Mouse (Mus musculus): ENCODE measurements around the gene Trpv4.

Trpv4 gene

DNA sequence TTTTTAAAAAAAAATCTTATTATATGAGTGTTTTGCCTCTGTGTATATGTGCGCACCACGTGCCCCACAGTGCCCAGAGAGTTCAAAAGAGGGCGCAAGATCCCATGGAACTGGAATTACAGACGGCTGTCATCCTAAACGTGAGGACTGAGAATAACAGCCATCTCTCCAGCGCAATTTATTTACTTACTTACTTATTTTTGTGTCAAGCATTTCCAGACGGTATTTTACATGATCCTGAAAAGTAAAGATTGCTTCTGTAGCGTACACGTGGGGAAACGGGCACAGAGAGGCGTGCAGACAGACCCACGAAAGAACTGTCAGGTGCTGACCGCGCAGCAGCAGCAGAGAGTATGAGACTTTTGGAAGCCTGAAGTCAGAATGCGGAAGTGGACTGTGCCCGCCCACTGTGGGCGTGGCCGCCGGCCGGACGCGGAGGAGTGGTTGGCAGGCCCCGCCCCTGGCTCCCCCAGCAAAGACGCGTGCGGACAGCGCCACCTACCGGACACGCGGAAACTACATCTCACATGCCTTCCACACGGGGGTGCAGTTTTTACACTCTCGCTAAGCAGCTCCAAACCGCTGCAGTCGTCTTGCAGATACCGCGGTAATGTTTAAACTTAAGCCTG is 9.1 kb upstream of the Trpv4 start:
- DNase-seq: peak; percentile 99

DNA sequence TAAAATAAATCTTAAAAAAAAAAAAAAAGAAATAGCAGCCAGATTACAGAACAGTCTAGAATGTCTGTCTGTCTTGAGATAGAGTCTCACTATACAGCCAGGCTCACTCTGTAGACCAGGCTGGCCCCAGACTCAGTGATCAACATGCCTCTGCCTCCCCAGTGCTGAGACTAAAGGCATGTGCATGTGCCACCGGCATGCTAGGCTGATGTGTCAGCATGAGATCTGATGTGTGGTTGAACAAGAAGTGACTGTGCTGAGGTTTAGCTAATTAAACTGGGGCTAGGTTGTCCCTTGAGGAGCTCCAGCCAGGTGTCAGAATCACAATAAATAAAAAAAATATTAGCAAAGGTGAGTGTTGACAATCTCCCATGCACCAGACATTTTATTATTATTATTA is 8.4 kb upstream of the Trpv4 start:
- DNase-seq: no peak

DNA sequence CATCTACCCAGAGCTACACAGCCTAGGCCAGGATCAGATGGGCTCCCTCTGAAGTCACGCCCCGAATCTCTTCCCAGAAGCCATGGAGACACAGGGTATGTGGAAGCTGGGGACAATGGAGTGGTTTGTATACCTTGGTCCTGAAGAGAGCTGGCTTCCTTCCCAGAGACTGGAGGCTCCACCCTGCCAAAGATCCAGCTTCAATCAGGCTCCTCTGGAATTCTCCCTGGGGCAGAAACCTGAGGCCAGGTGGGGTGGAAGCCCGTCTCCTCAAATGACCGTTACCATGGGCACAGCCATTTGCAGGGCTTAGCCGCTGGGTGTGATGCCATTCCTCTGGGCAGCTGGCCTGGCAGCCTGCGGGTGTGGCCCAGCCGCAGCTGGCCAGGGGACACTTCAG is 6.5 kb upstream of the Trpv4 start:
- no peak for DNase-seq

DNA sequence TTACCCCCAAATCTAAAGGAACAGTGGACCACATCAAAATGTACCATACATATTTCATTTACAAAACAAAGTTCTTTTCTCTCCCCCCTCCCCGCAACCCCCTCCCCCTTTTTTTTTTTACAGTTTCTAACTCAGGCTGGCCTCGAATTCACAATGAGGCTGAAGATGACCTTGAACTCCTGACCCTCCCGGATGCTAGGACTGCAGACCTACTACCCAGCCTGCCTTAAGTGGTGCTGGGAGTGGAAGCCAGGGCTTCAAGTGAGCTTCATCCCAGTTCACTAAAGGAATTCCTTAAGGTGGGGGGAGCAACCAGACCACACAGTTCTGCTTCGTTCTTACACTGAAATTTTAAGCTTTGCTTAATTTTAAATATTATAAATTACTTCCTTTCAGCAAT is 5.9 kb upstream of the Trpv4 start:
- DNase-seq: no peak

DNA sequence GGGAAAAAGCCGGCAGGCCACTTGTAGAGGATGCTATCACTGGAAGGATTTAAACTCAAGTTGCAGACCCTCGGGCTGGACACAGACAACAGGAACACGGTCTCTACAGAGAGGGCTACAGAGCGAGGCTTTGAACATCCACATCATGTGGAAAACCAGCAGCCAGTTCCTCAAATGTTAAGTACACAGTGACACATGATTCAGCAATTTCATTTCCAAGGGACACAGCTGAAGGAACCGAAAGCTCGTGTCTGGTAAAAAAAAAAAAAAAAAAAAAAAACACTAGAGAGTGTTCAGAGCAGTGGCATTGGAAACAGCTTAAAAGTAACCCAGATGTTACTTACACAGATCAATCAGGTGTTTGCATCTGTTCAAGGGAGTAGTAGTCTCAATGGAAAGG is 2.8 kb upstream of the Trpv4 start:
- DNase-seq: no peak

DNA sequence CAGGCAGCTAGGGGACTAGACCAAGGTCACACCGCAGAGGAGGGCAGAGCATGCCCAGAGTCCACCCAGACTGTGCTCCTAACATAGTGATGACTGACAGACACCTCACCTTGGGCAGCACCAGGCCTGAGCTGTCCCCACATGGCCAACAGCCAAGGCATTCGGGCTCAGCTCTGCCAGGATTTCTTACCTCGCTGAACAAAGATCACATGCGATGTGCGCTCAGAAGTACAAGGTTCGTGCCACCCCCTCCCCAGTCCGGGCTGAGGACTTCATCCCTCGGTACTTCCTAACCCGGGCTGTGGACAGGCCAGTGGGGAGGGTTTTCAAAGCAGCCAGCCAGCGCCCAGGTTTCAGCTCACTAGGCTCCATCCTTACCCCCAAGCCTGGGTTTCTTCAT is 795 bp downstream of the Trpv4 start:
- DNase-seq: peak in 1 of 2 experiments; percentile 36

DNA sequence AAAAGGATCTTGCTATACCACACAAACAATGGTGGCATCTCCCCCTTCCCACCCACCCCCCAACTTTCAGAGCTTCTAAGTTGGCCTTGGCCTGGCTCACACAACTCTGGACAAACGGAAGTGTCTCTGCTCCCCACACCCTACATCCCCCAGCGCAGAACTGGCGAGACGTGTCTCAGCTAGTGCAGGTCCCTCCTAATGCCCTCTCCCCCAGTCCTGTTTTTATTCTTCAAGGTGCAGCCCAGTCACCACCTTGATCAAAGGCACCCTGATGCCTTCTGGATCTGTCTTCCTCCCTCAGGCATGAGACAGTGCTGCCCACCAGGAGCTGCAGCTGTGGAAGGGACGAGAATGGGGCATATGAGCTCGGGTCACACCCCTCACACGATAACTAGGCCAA is 1.9 kb downstream of the Trpv4 start:
- DNase-seq: no peak

DNA sequence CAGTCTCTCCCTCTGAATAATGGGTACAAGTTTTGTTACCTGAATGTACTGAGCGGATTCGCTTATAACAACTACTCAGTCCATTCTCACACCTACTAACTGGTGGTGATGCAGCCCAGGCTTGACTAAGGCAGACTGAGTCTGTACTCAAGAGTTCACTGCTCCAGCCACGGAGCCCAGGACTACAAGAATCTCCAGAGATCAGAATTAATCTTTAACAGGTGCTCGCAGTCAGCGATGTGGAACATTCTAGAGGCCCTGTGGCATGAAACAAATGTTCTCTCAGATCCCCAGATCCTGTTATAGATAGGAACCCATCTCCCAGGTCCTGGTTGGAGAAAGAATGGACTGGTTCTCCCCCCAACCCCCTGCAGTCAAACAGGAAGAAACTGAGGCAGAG is 2.5 kb downstream of the Trpv4 start:
- DNase-seq: no peak

DNA sequence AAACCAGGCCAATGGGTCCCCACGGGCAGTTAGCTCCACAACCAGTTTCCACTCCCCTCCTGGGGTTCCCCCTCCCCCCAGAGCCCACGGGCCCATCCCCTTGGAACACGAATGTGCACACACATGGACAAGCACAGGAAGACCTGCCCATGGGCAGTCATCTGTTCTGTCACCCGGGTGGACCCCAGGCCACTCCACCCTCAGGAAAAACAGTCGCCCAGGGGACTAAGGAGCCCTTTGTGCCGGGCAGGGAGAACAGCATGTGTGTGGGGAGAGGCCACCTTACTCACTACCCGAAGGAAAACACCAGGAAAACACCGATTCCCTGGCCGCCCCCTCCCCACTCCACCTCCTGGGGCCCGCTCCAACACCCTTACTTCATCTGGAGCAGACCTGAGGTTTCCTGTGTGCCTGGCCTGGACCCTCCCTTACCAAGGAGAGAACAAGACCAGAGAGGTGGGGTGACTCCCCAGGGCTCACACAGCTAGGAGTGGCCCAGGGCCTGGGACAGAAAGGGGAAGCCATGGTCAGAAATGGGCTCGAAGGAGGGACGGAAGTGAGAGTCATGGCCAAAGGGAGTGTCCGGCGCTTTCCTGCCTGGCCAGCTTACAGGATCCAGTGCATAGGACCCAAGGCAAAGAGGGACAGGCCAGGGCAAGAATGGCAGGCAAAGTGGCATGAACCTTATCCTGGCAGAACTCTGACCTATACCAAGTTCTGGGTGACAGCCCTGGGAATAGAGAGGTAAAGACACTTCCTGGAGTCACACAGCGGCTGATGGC is 4.4 kb downstream of the Trpv4 start:
- no peak for DNase-seq

DNA sequence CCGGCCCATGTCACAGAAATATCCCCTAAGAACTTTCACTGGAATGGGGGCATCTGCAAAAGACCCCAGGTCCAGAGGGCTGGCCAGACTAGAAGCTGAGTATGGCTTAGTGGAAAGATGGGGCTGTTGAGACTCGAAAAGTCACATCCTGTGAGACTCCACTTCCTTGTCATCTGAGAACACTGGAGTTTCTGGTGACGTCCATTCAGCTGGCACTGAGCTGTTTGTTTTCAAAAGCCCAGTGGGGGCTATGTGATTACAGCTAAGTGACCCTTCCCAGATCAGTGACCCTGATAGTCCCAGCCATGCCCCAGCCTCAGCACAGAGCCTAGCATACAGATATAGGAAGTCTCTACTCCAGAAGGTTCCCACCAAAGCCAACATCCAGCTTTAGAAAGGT is 6.8 kb downstream of the Trpv4 start:
- DNase-seq: no peak

DNA sequence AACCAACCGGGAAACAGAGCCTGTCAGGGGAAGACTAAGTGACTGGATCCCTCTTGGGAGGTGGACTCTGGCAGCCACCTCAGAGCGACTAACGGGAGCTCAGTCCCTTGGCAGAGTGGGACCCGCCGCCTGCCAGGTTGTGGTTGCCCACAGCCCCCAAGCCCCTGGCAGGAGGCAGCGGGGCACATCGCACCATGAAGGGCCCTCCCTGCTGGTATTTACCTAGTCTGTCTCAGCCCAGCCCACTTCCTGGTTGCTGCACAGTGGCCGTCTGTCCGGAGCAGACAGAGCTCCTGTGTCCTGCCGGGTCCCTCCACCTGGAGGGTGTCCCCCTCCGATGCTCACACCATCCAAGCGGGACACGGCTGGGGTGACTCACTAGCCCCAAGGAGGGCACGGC is 7.2 kb downstream of the Trpv4 start:
- no peak for DNase-seq

DNA sequence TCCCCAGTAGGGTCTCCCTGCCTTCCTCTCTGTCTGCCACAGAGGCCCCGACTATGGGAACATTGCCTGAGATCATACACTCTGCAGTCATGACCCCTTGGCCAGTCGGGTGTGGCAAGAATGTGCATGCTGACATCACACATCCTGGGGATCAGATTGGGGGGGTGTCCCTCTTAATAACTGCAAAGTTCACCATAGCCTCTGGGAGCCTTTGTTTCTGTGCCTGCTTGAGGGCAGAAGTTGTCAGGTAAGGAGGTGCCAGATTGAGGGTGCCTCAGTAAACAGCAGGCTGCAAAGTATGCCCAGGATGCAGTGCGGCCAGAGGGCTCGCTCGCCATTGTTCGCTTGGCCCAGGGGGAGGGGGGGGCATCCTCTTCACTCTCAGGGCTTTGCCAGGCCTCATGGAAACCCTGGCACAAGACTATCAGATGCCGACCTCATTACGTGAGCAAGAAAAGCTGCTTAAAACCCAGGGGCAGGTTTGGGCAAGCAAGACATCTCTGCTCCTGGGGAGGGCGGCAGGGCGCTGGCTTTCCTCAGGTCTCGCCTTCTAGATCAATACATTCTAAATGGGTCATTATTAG is 9.4 kb downstream of the Trpv4 start:
- DNase-seq: no peak

DNA sequence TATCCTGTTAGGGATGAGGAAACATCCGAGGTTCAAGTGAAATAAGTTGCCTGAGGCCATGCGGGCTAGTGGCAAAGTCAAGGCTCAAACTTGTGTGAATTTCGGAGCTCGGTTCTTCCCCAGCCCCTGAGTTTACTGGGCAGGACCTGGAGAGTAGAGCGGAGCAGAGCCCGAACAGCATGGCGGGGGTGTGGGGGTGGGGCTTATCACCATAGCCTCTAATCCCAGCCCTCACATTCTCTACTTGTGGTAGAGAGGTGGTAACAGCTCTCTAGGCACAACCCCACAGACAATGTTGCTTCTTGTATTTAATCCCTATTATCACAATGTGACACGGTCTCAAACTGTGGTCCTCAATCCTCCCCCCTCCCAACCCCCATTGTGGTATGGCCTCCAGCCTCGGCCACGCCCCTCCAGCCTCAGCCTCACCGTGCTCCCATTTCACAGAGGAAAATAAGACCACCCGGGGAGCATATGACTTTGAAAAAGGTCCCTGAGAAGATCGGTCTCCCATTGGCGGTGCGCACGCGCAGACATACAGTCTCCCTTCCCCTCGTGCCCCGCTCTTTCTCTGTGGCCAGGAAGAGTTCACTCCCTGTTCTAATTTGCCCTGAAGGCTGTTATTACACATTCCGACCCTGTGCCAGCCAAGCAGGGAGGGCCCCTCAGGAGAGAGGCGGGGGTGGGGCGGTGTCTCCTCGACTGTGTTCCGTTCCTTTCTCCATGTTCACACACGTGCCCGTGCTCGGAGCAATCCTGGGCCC is 10.8 kb downstream of the Trpv4 start:
- DNase-seq: peak; percentile 41 to 47

DNA sequence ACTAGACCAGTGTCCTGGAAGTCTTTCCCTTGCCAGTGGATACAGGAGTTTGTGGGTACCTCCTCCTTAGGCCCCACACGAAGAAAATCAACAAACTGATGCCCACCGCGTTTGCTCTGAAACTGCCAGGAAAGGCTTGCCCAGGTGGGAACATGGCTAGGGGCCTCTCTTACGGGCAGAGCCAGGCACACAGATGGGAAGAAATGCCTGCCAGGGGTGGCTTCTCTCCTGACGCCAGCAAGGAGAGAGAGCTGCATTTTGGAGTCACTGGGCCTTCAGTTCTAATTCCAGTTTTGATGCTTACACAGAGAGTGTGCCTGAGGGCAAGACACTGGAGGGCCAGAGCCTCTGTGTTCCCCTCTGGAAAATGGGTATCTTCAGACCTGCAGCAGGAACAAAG is 12.3 kb downstream of the Trpv4 start:
- DNase-seq: no peak

DNA sequence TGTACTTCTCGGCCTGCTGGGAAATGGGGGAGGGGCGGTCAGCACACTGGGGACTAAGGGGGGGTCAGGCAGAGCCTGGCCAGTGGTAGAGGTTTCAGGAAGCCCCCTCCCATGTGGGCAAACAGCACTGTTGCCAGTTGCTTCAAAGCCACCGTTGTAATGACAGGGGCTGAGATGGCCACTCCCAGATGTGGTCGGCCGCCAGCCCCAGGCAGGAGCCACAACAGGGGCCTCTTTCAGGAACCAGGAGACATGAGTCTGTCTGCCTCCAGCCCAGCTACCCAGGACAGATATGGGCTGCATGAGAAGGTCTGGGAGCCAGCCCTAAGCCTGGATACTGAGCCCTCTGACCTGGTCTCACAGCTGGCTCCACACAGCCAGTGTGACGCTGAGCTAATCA is 13.3 kb downstream of the Trpv4 start:
- DNase-seq: no peak

DNA sequence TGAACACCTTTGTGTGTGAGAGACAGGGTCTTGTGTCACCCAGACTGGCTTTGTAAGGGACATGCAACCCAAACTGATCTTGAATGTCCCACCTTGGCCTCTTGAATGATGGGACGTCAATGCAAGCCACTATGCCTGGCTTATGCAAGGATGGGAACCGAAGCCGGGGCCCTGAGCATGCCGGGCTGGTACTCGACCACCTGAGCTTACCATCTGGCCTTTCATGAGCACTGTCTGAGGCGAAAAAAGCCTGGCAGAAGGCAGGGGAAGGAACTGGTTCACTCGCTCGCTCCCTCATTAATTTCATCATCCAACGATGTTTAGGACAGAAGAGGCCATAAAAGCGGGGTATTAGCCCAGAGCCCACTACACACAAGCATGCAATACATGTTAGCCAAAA is 17.4 kb downstream of the Trpv4 start:
- DNase-seq: no peak

DNA sequence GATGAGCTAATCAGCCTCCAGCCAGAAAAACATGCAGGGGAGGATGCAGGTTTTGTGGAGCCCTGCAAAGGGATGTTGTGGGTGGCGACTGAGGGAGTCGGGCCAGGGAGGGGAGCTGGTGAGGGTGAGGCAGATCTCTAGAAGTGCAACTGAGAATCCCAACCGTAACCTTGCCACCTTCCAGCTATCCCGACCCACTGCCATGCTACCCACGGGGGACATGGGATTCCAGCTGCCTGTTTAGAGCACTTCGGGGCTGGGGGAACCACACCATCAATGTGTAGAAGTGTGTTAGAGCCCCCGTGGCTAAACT is 18.6 kb downstream of the Trpv4 start:
- DNase-seq: no peak

DNA sequence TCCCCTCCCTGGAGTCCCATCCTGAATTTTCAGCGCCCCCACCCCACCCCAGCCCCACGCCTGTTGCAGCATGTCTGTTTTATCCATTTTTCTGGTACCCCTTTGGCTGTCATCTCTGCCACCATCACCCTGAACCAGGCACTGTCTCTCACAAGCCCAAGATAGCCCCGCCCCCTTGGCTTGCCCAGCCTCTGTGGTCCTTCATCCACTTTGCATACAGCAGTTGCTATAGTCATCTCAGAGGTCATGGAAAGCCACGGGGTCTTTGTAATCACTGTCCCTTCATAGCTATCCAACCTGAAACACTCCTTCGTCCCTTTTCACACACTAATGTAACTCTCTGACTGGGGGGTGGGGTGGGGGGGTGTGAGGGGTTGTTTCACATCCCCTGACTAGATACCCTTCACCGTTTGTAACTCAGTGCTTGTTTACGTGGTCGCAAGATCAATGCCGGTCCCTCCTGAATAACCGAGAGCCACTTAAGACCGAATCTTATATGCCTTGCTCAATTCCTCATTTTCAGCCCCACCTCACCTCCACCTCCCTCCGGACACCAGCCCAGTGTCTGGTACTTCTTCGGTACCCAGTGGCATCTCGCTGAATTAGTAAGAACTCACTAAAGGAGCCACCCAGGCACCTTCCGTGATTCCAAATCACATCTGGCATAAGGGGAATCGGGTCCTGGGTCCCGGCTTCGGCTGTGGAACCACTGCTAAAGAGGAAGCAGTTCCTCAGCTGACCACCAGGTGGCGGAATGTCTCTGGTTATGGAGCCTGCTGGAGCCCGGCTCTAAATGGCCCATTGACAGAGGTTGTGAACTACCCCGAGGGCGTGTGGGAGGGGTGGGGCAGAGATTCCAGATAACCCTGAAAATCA is 19.2 kb downstream of the Trpv4 start:
- DNase-seq: peak; percentile 89 to 93

DNA sequence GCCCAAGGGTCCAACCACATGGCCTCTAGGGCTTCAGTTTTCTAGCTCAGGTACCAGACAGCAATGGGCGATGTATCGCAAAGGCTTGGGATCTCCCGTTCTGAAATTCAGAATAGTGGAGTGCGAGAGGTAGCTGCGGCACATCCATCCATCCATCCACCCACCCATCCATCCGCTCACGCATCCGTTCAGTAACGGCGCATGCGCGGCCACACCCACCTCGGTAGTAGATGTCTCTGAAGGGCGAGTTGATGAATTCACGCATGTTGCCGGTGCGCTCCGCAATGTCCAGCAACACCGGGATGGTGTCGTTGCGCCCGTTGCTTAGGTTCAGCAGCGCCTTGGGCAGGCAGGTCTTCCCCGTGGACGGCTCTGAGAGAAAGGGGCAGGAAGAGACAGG is 22.1 kb downstream of the Trpv4 start:
- no peak for DNase-seq

DNA sequence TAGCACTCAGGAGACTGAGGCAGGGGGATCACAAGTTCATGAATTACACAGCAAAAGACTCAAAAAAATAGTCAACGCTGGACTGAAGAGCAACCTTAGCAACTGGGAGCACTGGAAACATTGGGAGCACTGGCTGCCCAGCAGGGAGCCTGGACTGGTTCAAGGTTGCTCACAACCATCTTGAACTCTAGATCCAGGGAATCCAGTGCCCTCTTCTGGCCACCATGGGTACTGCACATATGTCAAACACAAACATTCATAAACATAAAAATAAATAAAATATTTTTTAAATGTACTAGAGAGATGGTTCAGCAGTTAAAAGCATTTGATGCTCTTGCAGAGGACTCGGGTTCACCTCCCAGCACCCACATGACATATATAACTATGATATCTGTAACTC is 26.9 kb downstream of the Trpv4 start:
- peak in 1 of 2 experiments; percentile 40 for DNase-seq

DNA sequence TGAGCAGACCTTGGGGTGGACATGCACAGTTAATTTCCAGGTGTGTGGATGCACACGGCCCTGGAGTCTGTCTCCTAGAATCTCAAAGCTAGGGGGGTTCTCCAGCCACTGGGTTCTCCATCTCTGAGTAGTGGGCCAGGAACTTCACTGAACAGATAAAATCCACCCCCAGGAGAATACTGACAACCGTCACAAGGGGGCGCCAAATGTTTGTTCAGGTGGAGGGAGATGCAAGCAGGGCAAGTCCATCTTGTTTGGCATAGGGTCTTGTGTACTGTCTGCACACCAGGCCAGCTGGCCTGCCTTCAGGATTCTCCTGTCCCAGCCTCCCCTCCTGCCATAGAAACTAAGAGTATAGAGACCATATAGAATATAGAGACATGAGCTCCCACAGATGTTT is 32.6 kb downstream of the Trpv4 start:
- peak; percentile 55 to 78 for DNase-seq

DNA sequence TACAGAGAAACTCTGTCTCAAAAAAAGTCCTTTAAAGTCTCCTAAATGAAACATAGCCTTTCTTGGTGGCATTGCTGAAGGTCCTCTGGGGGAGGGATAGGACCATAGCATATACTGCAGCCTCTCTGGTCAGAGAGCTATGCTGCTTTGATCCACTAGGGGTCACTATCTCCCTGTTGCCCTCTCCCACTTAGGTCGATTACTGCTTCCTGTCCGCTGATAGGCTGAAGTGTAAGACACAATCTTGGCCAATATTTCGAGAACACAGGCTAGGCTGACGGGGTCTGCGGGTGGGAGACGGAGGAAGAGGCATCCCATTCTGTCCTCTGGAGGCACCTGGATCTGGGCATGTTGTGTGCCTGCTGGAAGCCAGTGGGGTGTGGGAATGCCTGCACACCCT is 37.9 kb downstream of the Trpv4 start:
- no peak for DNase-seq

DNA sequence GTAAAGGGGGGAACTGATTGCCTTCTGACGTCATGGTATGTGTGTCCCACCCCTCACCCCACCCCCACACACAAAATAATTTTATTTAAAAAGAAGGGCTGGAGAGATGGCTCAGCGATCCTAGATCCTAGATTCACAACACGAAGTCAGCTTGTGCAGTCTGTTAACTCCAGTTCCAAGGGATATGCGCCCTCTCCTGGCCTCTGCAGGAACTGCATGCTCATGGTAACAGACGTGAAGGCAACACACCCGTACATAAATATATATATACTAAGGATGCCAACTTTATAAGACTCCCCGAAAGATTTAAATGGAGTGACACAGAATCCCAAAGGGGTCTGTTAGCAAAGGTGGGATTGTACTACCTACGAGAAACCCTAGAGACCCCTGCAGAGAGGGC is 39.4 kb downstream of the Trpv4 start:
- peak; percentile 75 to 85 for DNase-seq
